Mouse (Mus musculus) heart, embryonic 11.5 days (tissue): Measurements from ENCODE around the gene Mfap2. TPM values are rescaled to one million over a fixed set of nuclear protein-coding genes. Genes with fewer than 3 reads are reported as not detected.

Source experiments
- ATAC-seq: fragments of 200-750 bp; cut with Nextera tagmentation; replicated peaks from 2 replicates; pipeline ENCODE4 v1.8.0; 2017; ENCODE audit warnings: moderate library complexity; ENCODE audit not compliant: insufficient number of reproducible peaks, low FRiP score, low TSS enrichment
- H3K27ac ChIP-seq: fragments of 300-500 bp; sonication (generic); 2 replicates; pipeline ENCODE4 v1.5.1; 2014; ENCODE audit warnings: mild to moderate bottlenecking, low read depth, low read length
- H3K27me3 ChIP-seq: fragments of 300-500 bp; sonication (generic); 2 replicates; pipeline ENCODE4 v1.6.1; 2014; ENCODE audit warnings: mild to moderate bottlenecking, low read length, mixed read lengths; ENCODE audit not compliant: control insufficient read depth, insufficient read depth
- H3K36me3 ChIP-seq: fragments of 300-500 bp; sonication (generic); 2 replicates; pipeline ENCODE4 v1.6.1; 2014; ENCODE audit warnings: mild to moderate bottlenecking, low read length, moderate library complexity, mixed read lengths; ENCODE audit not compliant: control insufficient read depth, insufficient read depth
- H3K4me1 ChIP-seq: fragments of 300-500 bp; sonication (generic); 2 replicates; pipeline ENCODE4 v1.6.1; 2014; ENCODE audit warnings: low read length; ENCODE audit not compliant: control insufficient read depth, insufficient read depth
- H3K4me2 ChIP-seq: fragments of 300-500 bp; sonication (generic); 2 replicates; pipeline ENCODE4 v1.6.1; 2014; ENCODE audit warnings: mild to moderate bottlenecking, moderate library complexity
- H3K4me3 ChIP-seq: fragments of 300-500 bp; sonication (generic); 2 replicates; pipeline ENCODE4 v1.5.1; 2014; ENCODE audit warnings: low read depth, low read length
- H3K9ac ChIP-seq: fragments of 300-500 bp; sonication (generic); 2 replicates; pipeline ENCODE4 v1.6.1; 2014; ENCODE audit warnings: mild to moderate bottlenecking, low read depth, low read length, moderate library complexity
- H3K9me3 ChIP-seq: fragments of 300-500 bp; sonication (generic); replicated peaks from 2 replicates; pipeline ENCODE4 v1.6.1; 2016; ENCODE audit warnings: low read length; ENCODE audit not compliant: control insufficient read depth
- WGBS: fragments of 180-500 bp; shearing (Covaris S2); extraction: QIAGEN DNeasy Blood & Tissue Kit; methylation state at CpG from one replicate; pipeline ENCODE4 v1.1.7; 2014; ENCODE audit not compliant: insufficient replicate concordance; 5-methylcytosine and 5-hydroxymethylcytosine counted together
- polyA plus RNA-seq: library from polyadenylated mRNA; unstranded; fragments of >200 nt; fragmentation: Nextera tagmentation; extraction: Ambion mirVana; gene quantifications from 2 replicates; pipeline ENCODE4 v1.2.1, GENCODE M21; 2014

The Mfap2 gene
- polyA plus RNA-seq, 1 experiment from 2014 or later = 248 TPM

GRCm38 (mm10) chr4:140967386-140968159 is 42.6 kb upstream of the Mfap2 start:
- WGBS = 80% methylated on average over 11 of the region's 11 CpGs

GRCm38 (mm10) chr4:140971691-140972090 is 38.5 kb upstream of the Mfap2 start:
- Histone ChIP-seq H3K4me2 (no peak overlapping the region), H3K4me1 (no peaks in the 10 kb centered on the region), H3K9ac (no peak overlapping the region), H3K27ac (no peak overlapping the region), H3K27me3 (no peaks in the 10 kb centered on the region), H3K36me3 (peaks cover 54% of the 10 kb centered on the region), H3K9me3 (no peaks in the 10 kb centered on the region), H3K4me3 (no peak overlapping the region)
- no peak for ATAC-seq
- WGBS = 85% methylated on average over 13 of the region's 13 CpGs

More at GRCm38 (mm10) chr4:140967386-140968159, 42.6 kb upstream of the Mfap2 start:
- Histone ChIP-seq H3K9me3 (no peaks in the 10 kb centered on the region), H3K4me1 (peaks cover 12% of the 10 kb centered on the region; the same call in 1 of the 2 replicates), H3K36me3 (peaks cover 23% of the 10 kb centered on the region), H3K27me3 (no peaks in the 10 kb centered on the region), H3K27ac (no peak overlapping the region), H3K9ac (no peak overlapping the region), H3K4me3 (no peak overlapping the region), H3K4me2 (no peak overlapping the region)
- ATAC-seq = no peak

- H3K4me1 ChIP-seq = no peaks in the 10 kb centered on the region
- no peak for ATAC-seq
- peaks cover 70% of the 10 kb centered on the region for H3K36me3 ChIP-seq
- H3K4me3 ChIP-seq = no peak overlapping the region
- H3K9me3 ChIP-seq = no peaks in the 10 kb centered on the region
- no peaks in the 10 kb centered on the region for H3K27me3 ChIP-seq
- no peak overlapping the region for H3K27ac ChIP-seq
- no peak overlapping the region for H3K4me2 ChIP-seq
- 89% methylated on average over 6 of the region's 6 CpGs for WGBS
- no peak overlapping the region for H3K9ac ChIP-seq
These were observed 35.8 kb upstream of the Mfap2 start for GRCm38 (mm10) chr4:140974408-140974807.

- no peak overlapping the region for H3K4me3 ChIP-seq
- H3K27me3 ChIP-seq = no peaks in the 10 kb centered on the region
- no peak overlapping the region for H3K4me2 ChIP-seq
- H3K9ac ChIP-seq = no peak overlapping the region
- H3K9me3 ChIP-seq = no peaks in the 10 kb centered on the region
- WGBS = 94% methylated on average over 7 of the region's 7 CpGs
- H3K4me1 ChIP-seq = no peaks in the 10 kb centered on the region
- no peak for ATAC-seq
- no peak overlapping the region for H3K27ac ChIP-seq
- H3K36me3 ChIP-seq = peaks cover 73% of the 10 kb centered on the region
These were observed 34.9 kb upstream of the Mfap2 start for GRCm38 (mm10) chr4:140975356-140975755.

GRCm38 (mm10) chr4:140977278-140977677 is 32.9 kb upstream of the Mfap2 start:
- WGBS = 71% methylated on average over 10 of the region's 10 CpGs
- H3K9ac ChIP-seq = no peak overlapping the region
- no peaks in the 10 kb centered on the region for H3K27me3 ChIP-seq
- H3K27ac ChIP-seq = no peak overlapping the region
- no peak for ATAC-seq
- no peaks in the 10 kb centered on the region for H3K4me1 ChIP-seq
- H3K4me3 ChIP-seq = no peak overlapping the region
- H3K4me2 ChIP-seq = no peak overlapping the region
- H3K36me3 ChIP-seq = peaks cover 64% of the 10 kb centered on the region
- H3K9me3 ChIP-seq = 0 out of 2 replicates have a peak, but pooled peaks cover 3% of the 10 kb centered on the region

- no peak for ATAC-seq
- H3K36me3 ChIP-seq = peaks cover 56% of the 10 kb centered on the region
- no peak overlapping the region for H3K27ac ChIP-seq
- H3K27me3 ChIP-seq = no peaks in the 10 kb centered on the region
- H3K4me1 ChIP-seq = peaks cover 1% of the 10 kb centered on the region
- H3K9me3 ChIP-seq = 0 out of 2 replicates have a peak, but pooled peaks cover 3% of the 10 kb centered on the region
- WGBS = 84% methylated on average over 14 of the region's 14 CpGs
- no peak overlapping the region for H3K4me2 ChIP-seq
- no peak overlapping the region for H3K9ac ChIP-seq
- H3K4me3 ChIP-seq = no peak overlapping the region
These were observed 32.1 kb upstream of the Mfap2 start for GRCm38 (mm10) chr4:140977886-140978692.

GRCm38 (mm10) chr4:140981605-140982004 is 28.6 kb upstream of the Mfap2 start:
- WGBS = 85% methylated on average over 2 of the region's 2 CpGs
- no peak overlapping the region for H3K4me2 ChIP-seq
- H3K9me3 ChIP-seq = 0 out of 2 replicates have a peak, but pooled peaks cover 3% of the 10 kb centered on the region
- peaks cover 7% of the 10 kb centered on the region for H3K4me1 ChIP-seq
- no peak for ATAC-seq
- no peaks in the 10 kb centered on the region for H3K27me3 ChIP-seq
- H3K9ac ChIP-seq = no peak overlapping the region
- no peak overlapping the region for H3K27ac ChIP-seq
- peaks cover 28% of the 10 kb centered on the region for H3K36me3 ChIP-seq
- H3K4me3 ChIP-seq = no peak overlapping the region

GRCm38 (mm10) chr4:140982808-140983207 is 27.4 kb upstream of the Mfap2 start:
- H3K9ac ChIP-seq = no peak overlapping the region

More at GRCm38 (mm10) chr4:140982808-140983207, 27.4 kb upstream of the Mfap2 start:
- Histone ChIP-seq H3K4me1 (peaks cover 15% of the 10 kb centered on the region), H3K27me3 (no peaks in the 10 kb centered on the region), H3K4me3 (no peak overlapping the region), H3K36me3 (peaks cover 18% of the 10 kb centered on the region; the same call in 1 of the 2 replicates), H3K9me3 (0 out of 2 replicates have a peak, but pooled peaks cover 3% of the 10 kb centered on the region), H3K27ac (no peak overlapping the region), H3K4me2 (no peak overlapping the region)
- 52% methylated on average over 4 of the region's 4 CpGs for WGBS
- no peak for ATAC-seq
